Mouse (Mus musculus): ENCODE results near the gene L3mbtl3.

Gene L3mbtl3

GRCm38 (mm10) chr10:26232071-26232653 lies 143.6 kb downstream of the L3mbtl3 start:
- no peak for DNase-seq

GRCm38 (mm10) chr10:26229488-26229887 lies 146.3 kb downstream of the L3mbtl3 start, which contains the start of gene Samd3:
Gene Samd3, plus strand, starts transcription at chr10:26229707.
- no peak for DNase-seq

- DNase-seq, result no peak
These were observed 147.6 kb downstream of the L3mbtl3 start for GRCm38 (mm10) chr10:26228187-26228586.

- DNase-seq, result no peak
These were observed 149.0 kb downstream of the L3mbtl3 start for GRCm38 (mm10) chr10:26226734-26227133.

GRCm38 (mm10) chr10:26226241-26226640 lies 149.5 kb downstream of the L3mbtl3 start:
- DNase-seq, result no peak

All from layer of hippocampus, adult 9-11 months (tissue).